In genomic region chr19:23151651-23152070, GRCm38 (mm10) we compare ENCODE assay signal across 8 mouse cellular contexts. TPM values are rescaled to one million over a fixed set of nuclear protein-coding genes. Genes with fewer than 3 reads are reported as not detected.
DNase-seq lines count a peak whose midpoint lies in the region; ATAC-seq and TF ChIP-seq lines count a peak whose summit lies in the region.

No protein-coding gene starts in this region.

- H3K79me2 ChIP-seq in heart, adult 2 months (replicated peaks; ENCODE audit: control insufficient read depth, insufficient read depth, low read length), result peaks cover 12% of the 10 kb centered on the region

- 6% methylated on average over 11 of the region's 11 CpGs for WGBS in heart, adult 2 months

- H3K9me3 ChIP-seq in G1E (replicated peaks), result no peaks in the 10 kb centered on the region

- H3K9ac ChIP-seq in heart, adult 2 months (ENCODE audit: low read depth, low read length), result peak overlapping the region; percentile 61

- TF ChIP-seq EP300 in heart, adult 2 months (IDR thresholded peaks at IDR 0.05; ENCODE audit: insufficient read depth, low read depth, low read length), result peak; percentile 83

- peak; percentile 63 for ATAC-seq in G1E (ENCODE audit: extremely low read depth, insufficient number of reproducible peaks, low FRiP score, poor library complexity, severe bottlenecking)
- peak; percentile 76 for ATAC-seq in monocyte, adult 5-6 weeks (replicated peaks; ENCODE audit: insufficient number of reproducible peaks, low FRiP score, low TSS enrichment, poor library complexity, severe bottlenecking)

- H3K36me3 ChIP-seq in G1E (replicated peaks), result peaks cover 55% of the 10 kb centered on the region
- peaks cover 55% of the 10 kb centered on the region for H3K36me3 ChIP-seq in heart, adult 2 months (ENCODE audit: control insufficient read depth, insufficient read depth, low read length)

- no peak for TF ChIP-seq CTCF in G1E (IDR thresholded peaks at IDR 0.05; ENCODE audit: low read depth, low read length)
- peak; percentile 74 for TF ChIP-seq CTCF in heart, adult 2 months (IDR thresholded peaks at IDR 0.05)

- TF ChIP-seq POLR2A in heart, adult 2 months (IDR thresholded peaks at IDR 0.05; ENCODE audit: insufficient read depth, low read depth, low read length), result no peak

- DNase-seq in heart, adult 11 months, result peak; percentile 98
- DNase-seq in heart, adult 8-10 months (ENCODE audit: low spot score), result no peak
- peak; percentile 66 for DNase-seq in G1E (ENCODE audit: low spot score)
- DNase-seq in heart, adult 2 months, result peak; percentile 69 to 79
- DNase-seq in kidney, postnatal 36 days, result peak; percentile 72 to 73
- no peak for DNase-seq in layer of hippocampus, postnatal 10 days (ENCODE audit: low spot score in 2 of 2)
- no peak for DNase-seq in left cerebral cortex, postnatal 4 days

- peak overlapping the region; percentile 76 for H3K27ac ChIP-seq in heart, adult 2 months

- peak overlapping the region; percentile 67 for H3K4me3 ChIP-seq in G1E (ENCODE audit: low read depth, low read length)
- peak overlapping the region; percentile 14 for H3K4me3 ChIP-seq in heart, adult 2 months

- H3K27me3 ChIP-seq in G1E (ENCODE audit: insufficient read depth, low read length), result no peaks in the 10 kb centered on the region
- no peaks in the 10 kb centered on the region for H3K27me3 ChIP-seq in heart, adult 2 months (ENCODE audit: control insufficient read depth, insufficient read depth, low read length)

- peaks cover 90% of the 10 kb centered on the region for H3K4me1 ChIP-seq in G1E (ENCODE audit: insufficient read depth, low read depth, low read length)
- H3K4me1 ChIP-seq in heart, adult 2 months (ENCODE audit: control insufficient read depth, insufficient read depth, low read length), result peaks cover 53% of the 10 kb centered on the region

- intact Hi-C loops in heart, adult 2 months (cut with DNase I), result no loop called here
- intact Hi-C loops in left cerebral cortex, postnatal 4 days (cut with DNase I), result no loop called here

RNA-seq across cellular contexts. Expression of gene Klf9, which starts 10.6 kb away (rescaled TPM):
- 100 to 1,000 TPM in 3 of 4 experiments, 10 to 100 TPM in 1; 94.4 to 149 (median 104) TPM for total RNA-seq in heart, adult 8-10 months (2022)
- 70.7 and 71.1 TPM in 2 replicates for total RNA-seq in G1E (2014; fragmentation: Nextera tagmentation)
- 28.7 and 32.4 TPM in 2 replicates for total RNA-seq in G1E (2017)
- 21.1 and 21.2 TPM in 2 replicates for polyA plus RNA-seq in G1E (2012)
- 100 to 1,000 TPM; 121 to 142 TPM for total RNA-seq in heart, adult 2 months (2021)
- polyA plus RNA-seq in heart, adult 2 months (2012; rRNA removed), result 40.3 and 47.1 TPM in 2 replicates
- 24.5 to 29.0 TPM (median 24.6 TPM) in 3 replicates for total RNA-seq in monocyte, adult 5-6 weeks (2017)
- total RNA-seq in layer of hippocampus, postnatal 10 days (2021), result 100 to 1,000 TPM; 124 to 137 TPM
- total RNA-seq in left cerebral cortex, postnatal 4 days (2021), result 10 to 100 TPM; 44.2 to 46.4 TPM

Comparison
In these comparisons a context has a peak if more than half of its experiments do, and no peak if none do; other contexts are left out.
1. DNase-seq: peak in heart, adult 11 months (single experiment), G1E (single experiment), heart, adult 2 months (2 of 2) and kidney, postnatal 36 days (2 of 2); none in heart, adult 8-10 months (single experiment), layer of hippocampus, postnatal 10 days (0 of 2) and left cerebral cortex, postnatal 4 days (single experiment).